Mouse (Mus musculus) duodenum, adult 2 months (tissue): ENCODE results near the gene Lrrc71. TPM values are rescaled to one million over a fixed set of nuclear protein-coding genes. Genes with fewer than 3 reads are reported as not detected.

Experiments
- polyA plus RNA-seq: library from polyadenylated mRNA; depleted of rRNA; stranded (reverse); fragments of >200 nt; gene quantifications from 2 replicates; pipeline ENCODE4 v1.2.3, GENCODE M21; 2012; ENCODE audit warnings: low replicate concordance; rRNA removed

Gene Lrrc71
- 0.04 and 0.05 TPM in 2 replicates for polyA plus RNA-seq

GRCm38 (mm10) chr3:87748431-87748830 is at the start of gene Lrrc71:
TSS of gene Lrrc71 (minus strand) at chr3:87748625.

GRCm38 (mm10) chr3:87796736-87797334 is 48.4 kb upstream of the Lrrc71 start, which contains the start of gene Insrr:
TSS of gene Insrr (plus strand) at chr3:87796951.

GRCm38 (mm10) chr3:87794922-87795325 is 46.5 kb upstream of the Lrrc71 start, which contains the start of gene Ntrk1:
TSS of gene Ntrk1 (minus strand) at chr3:87795162.

Other genes with a start within 250 kb of the Lrrc71 start
- 10.8 and 12.3 TPM in 2 replicates for gene Etv3, start 223.2 kb downstream of the Lrrc71 start, polyA plus RNA-seq
- 22.3 and 23.9 TPM in 2 replicates for gene Arhgef11, start 131.1 kb downstream of the Lrrc71 start, polyA plus RNA-seq
- gene Ntrk1, start 46.5 kb upstream of the Lrrc71 start, polyA plus RNA-seq, result 0.06 and 0.26 TPM in 2 replicates
- gene Insrr, start 48.3 kb upstream of the Lrrc71 start, polyA plus RNA-seq, result 1.4 and 2.1 TPM in 2 replicates
- gene Pear1, start 75.7 kb upstream of the Lrrc71 start, polyA plus RNA-seq, result 13.9 and 17.0 TPM in 2 replicates
- 1.4 and 3.9 TPM in 2 replicates for gene Sh2d2a, start 98.1 kb upstream of the Lrrc71 start, polyA plus RNA-seq
- gene Prcc, start 137.0 kb upstream of the Lrrc71 start, polyA plus RNA-seq, result 18.8 and 23.7 TPM in 2 replicates
- gene Hdgf, start 157.7 kb upstream of the Lrrc71 start, polyA plus RNA-seq, result 30.8 and 34.4 TPM in 2 replicates
- gene Mrpl24, start 170.9 kb upstream of the Lrrc71 start, polyA plus RNA-seq, result 15.5 and 17.3 TPM in 2 replicates
- 5.5 and 7.1 TPM in 2 replicates for gene Isg20l2, start 181.7 kb upstream of the Lrrc71 start, polyA plus RNA-seq
- gene Rrnad1, start 182.1 kb upstream of the Lrrc71 start, polyA plus RNA-seq, result 21.3 and 22.0 TPM in 2 replicates
- gene Crabp2, start 200.0 kb upstream of the Lrrc71 start, polyA plus RNA-seq, result not detected in 2 replicates
- gene Nes, start 222.5 kb upstream of the Lrrc71 start, polyA plus RNA-seq, result 1.4 and 1.7 TPM in 2 replicates